Mouse (Mus musculus) left cerebral cortex, adult 18-20 months (tissue): ENCODE results near the gene Ankrd40. TPM values are rescaled to one million over a fixed set of nuclear protein-coding genes. Genes with fewer than 3 reads are reported as not detected.

ENCODE experiments used
- total RNA-seq, 2 experiments: library from RNA; stranded (reverse); gene quantifications; 2 replicates each; pipeline ENCODE4 v1.2.3; 2021

Gene Ankrd40
- total RNA-seq, 2 experiments from 2014 or later: 123 to 141 TPM

Other genes starting within 250 kb of the Ankrd40 start
- 10 to 100 TPM; 40.6 to 42.1 TPM for gene Tob1, start 116.5 kb upstream of the Ankrd40 start, total RNA-seq
- 1 to 10 TPM; 1.8 to 2.2 TPM for gene Wfikkn2, start 82.0 kb upstream of the Ankrd40 start, total RNA-seq
- gene Gm21885, start 46.1 kb upstream of the Ankrd40 start, total RNA-seq: not detected
- gene Luc7l3, start 6.0 kb upstream of the Ankrd40 start, total RNA-seq: 100 to 1,000 TPM; 110 to 111 TPM
- gene Abcc3, start 65.0 kb downstream of the Ankrd40 start, total RNA-seq: 1 to 10 TPM; 2.5 to 3.7 TPM
- 10 to 100 TPM; 72.0 to 86.1 TPM for gene Cacna1g, start 146.2 kb downstream of the Ankrd40 start, total RNA-seq
- not detected for gene Spata20, start 158.2 kb downstream of the Ankrd40 start, total RNA-seq
- 1 to 10 TPM in 1 of 2 experiments, under 1 TPM in 1; 0.84 to 2.0 TPM for gene Epn3, start 172.0 kb downstream of the Ankrd40 start, total RNA-seq
- gene Mycbpap, start 193.7 kb downstream of the Ankrd40 start, total RNA-seq: 1 to 10 TPM; 5.7 to 7.8 TPM
- 10 to 100 TPM; 10.5 to 13.4 TPM for gene Rsad1, start 221.3 kb downstream of the Ankrd40 start, total RNA-seq
- gene Chad, start 237.0 kb downstream of the Ankrd40 start, total RNA-seq: not detected